Mouse (Mus musculus) lung, postnatal 36 days (tissue): Measurements from ENCODE around the gene Numa1.
"Not testable (repeated sequence)": the region's sequence is repeated elsewhere in the genome, so short reads cannot be mapped to it uniquely, and the experiment has no call there.

Experiments
- DNase-seq: peaks from one replicate; pipeline ENCODE4 v3.0.0; 2022; ENCODE audit warnings: mixed read lengths

Numa1 gene

GRCm38 (mm10) chr7:101938348-101938747 lies 4.4 kb downstream of the Numa1 start:
- DNase-seq, result no peak

- no peak for DNase-seq
These were observed 5.8 kb downstream of the Numa1 start for GRCm38 (mm10) chr7:101939758-101940157.

DNA sequence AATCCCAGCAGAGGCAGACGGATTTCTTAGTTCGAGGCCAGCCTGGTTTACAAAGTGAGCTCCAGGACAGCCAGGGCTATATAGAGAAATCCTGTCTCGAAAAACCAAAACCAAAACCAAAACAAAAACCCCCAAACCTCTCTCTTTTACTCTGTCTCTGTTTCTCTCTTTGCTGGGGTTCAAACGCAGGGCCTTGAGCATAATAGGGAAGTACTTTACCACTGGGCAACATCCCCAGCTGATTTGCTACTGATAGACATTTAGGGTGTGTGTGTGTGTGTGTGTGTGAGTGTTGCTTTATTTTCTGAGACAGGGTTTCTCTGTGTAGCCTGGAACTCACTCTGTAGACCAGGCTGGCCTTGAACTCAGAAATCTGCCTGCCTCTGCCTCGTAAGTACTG lies 15.1 kb downstream of the Numa1 start:
- not testable (repeated sequence) for DNase-seq

DNA sequence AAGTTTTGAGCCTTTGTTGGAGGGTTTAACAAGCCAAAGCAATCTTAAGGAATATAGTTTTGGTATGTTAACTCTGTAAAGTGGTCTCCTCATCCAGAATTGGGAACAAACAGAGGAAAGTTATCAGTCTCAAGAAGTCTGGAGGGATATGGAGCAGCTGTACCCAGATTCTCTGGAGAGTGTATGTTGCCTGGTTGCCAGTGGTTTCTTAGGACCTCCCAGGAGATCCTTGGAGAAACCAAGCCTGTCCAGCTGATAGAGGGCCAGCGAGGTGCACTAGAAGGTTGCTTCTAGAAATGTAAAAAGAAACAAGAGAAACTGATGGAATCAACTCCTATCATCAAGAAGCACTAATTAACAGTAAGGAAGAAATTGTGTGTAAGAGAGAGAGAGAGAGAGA lies 17.7 kb downstream of the Numa1 start:
- no peak for DNase-seq

DNA sequence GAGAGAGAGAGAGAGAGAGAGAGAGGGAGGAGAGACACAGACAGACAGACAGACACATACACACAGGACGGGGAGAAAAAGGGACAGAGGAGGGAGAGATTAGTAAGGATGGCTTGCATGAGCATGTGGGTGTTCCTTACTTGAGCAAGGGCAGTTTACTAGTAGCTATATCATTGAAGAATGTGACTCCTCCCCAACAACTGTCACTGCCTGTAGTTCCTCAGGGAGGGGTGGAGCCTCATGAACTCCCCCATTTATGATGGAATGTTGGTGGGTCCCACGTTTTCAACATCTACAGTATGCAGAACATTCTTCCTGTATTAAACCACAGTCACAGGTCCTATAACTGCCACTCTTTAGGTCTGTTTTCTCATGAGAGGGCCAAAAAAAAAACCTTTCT lies 18.2 kb downstream of the Numa1 start:
- no peak for DNase-seq

- DNase-seq, result no peak
These were observed 20.3 kb downstream of the Numa1 start for GRCm38 (mm10) chr7:101954163-101954562.

- DNase-seq, result no peak
These were observed 21.4 kb downstream of the Numa1 start for GRCm38 (mm10) chr7:101955276-101955675.

- no peak for DNase-seq
These were observed 22.0 kb downstream of the Numa1 start for GRCm38 (mm10) chr7:101955862-101956261.

DNA sequence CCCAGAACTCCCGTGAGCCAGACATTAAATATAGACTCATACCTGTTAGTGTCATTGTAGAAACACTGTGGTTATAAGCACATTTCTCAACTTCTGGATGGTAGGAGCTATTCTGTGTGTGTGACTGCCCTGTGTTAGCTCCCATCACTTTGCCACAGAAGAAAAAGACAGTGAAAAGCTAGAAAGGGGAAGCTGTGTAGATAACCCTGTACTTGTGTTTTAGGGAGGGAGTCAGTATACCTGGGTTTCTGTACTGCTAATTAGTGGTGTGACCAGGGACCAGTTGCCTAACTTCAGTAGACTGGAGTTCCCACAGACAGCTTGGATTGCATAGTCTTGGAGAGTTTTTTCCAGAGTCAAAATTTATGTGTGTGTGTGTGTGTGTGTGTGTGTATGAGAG lies 22.6 kb downstream of the Numa1 start:
- DNase-seq, result no peak

GRCm38 (mm10) chr7:101956911-101957310 lies 23.0 kb downstream of the Numa1 start:
- DNase-seq, result no peak

- DNase-seq, result no peak
These were observed 28.9 kb downstream of the Numa1 start for GRCm38 (mm10) chr7:101962829-101963228.

- no peak for DNase-seq
These were observed 29.7 kb downstream of the Numa1 start for GRCm38 (mm10) chr7:101963621-101964020.

DNA sequence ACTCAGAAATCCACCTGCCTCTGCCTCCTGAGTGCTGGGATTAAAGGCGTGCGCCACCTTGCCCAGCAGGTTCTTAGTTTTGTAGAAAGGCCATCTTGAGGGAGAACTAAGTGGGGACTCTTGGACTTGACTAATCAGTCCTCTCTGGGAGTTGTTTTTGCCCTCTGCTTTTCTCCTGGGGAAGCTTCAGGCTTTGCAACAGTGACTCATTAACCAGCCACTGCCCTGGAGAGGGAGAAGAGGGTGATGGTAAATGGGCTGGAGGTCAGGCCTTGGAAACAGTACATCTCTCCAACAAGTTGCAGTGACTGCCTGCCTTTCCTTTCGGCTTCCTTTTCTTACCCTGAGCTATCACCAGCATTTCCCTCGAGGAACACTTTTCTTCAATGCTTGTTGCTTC lies 30.6 kb downstream of the Numa1 start:
- no peak for DNase-seq

GRCm38 (mm10) chr7:101965606-101966005 lies 31.7 kb downstream of the Numa1 start:
- DNase-seq, result no peak

DNA sequence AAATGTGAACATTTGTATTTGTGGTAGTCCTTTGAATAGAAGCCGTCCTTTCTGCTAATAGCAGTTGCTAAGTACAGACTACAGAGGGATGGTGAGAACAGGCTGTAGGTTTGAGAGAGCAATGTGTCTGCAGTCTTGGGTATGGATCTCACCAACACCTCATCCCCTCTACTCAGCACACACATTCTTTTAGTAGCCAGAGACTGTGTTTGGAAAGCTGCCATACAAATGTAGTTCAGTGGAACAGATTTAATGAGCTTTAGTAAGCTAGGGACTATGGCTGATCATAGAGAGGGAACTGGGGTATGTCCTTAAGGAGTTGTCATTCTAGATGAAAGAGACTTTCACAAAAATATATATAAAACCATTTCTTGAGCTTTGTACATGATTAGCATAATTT lies 33.3 kb downstream of the Numa1 start:
- no peak for DNase-seq

DNA sequence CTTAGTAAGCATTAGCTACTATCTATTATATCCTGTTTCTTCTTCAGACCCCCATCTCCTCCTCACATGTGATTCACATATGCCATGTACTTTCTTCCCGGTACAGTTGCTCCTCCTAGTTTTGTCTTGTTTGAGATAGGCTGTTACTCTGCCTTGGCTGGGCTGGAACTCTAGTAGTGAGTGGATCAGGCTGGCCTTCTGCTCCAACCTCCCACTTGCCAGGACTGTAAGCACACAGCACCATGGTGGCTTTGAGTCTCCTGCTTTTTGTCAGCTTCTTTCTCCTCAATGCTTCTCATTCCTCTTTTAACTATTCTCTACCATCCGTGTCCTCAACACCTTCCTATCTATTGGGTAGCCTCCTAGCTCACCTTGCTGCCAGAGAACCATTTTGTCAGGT lies 34.8 kb downstream of the Numa1 start:
- DNase-seq, result no peak

- peak; percentile 89 for DNase-seq
These were observed 36.0 kb downstream of the Numa1 start for GRCm38 (mm10) chr7:101969694-101970428.

- peak; percentile 98 for DNase-seq
These were observed 36.5 kb downstream of the Numa1 start for GRCm38 (mm10) chr7:101970429-101970775.

DNA sequence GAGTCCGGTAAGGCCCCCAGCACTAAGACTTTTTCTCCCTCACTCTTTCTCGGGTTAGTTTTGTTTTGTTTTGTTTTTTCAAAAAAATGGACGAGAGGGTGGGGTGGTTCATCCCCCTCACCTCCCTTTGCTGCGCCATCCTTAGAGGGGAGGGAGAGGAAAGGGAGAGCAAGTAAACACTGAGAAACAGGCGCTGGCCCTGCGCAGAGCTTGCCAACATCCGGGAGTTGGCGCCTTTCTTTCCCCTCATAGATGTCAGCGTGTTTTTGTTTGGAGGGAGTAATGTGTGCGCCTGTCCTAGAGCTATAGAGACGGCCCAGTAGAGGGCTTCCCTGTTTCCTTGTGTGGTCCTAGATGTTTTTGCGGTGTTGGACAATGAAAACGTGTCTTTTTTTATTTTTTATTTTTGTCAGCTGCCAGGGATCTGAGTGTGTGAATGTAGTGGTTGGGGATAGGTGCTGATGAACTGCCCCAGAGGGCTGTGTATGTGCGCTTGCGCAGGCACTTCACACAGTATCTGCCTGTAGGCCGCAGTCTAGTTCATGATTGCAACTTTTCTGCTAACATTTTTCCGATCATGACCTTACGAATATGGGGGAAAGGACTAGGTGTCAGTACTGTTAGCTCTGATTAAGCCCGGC lies 37.0 kb downstream of the Numa1 start:
- DNase-seq, result peak; percentile 90

- no peak for DNase-seq
These were observed 37.8 kb downstream of the Numa1 start for GRCm38 (mm10) chr7:101971721-101972120.

- DNase-seq, result no peak
These were observed 39.8 kb downstream of the Numa1 start for GRCm38 (mm10) chr7:101973730-101974129.

GRCm38 (mm10) chr7:101974505-101974904 lies 40.6 kb downstream of the Numa1 start:
- peak; percentile 65 for DNase-seq

- no peak for DNase-seq
These were observed 48.8 kb downstream of the Numa1 start for GRCm38 (mm10) chr7:101982735-101983134.

DNA sequence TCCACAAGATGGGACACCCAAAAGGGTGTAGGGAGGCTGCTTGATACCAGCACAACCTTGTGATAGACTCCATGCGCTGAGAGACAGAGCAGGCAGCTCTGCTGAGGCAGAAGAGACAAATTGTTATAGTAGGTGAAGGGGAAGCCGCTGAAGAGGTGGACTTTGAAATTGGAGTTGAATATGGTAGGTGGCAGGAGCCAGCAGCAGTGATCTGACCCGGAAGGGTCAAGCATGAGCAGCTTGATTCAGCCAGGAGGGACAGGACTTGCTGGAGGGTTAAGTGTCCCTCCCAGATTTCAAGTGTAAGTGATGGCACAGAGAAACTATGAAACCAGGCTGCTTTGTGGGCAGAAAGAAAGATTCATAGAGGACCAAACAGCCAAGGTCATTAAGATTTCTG lies 51.2 kb downstream of the Numa1 start:
- no peak for DNase-seq

DNA sequence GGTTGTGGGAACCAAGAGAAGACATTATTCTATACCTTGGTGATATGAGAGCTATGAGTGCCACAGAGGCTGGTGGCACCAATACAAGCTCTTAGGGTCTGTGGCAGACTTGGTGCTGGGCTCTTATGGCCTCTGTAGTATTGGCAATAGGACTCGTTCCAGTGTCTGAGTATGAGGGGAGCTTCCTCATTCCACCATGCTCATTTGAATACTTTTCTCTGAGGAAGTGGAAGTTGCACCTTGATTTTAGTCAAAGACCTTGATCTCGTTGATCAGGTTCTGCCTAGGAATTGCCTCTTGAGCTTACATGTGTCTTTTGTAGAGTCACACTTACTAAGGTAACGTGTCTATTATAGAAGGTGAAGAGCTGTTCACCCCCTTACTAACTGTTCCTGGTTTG lies 60.3 kb downstream of the Numa1 start:
- DNase-seq, result no peak
